Mouse (Mus musculus): ENCODE results near the gene Nr1h3.

The Nr1h3 gene

GRCm38 (mm10) chr2:91183711-91184405, 18.8 kb downstream of the Nr1h3 start, which contains the start of gene Madd:
Madd (minus strand) TSS chr2:91183837.
- DNase-seq: peak; percentile 67 to 68

GRCm38 (mm10) chr2:91183148-91183513, 19.5 kb downstream of the Nr1h3 start:
- DNase-seq: peak; percentile 95 to 96

GRCm38 (mm10) chr2:91182405-91183147, 20.1 kb downstream of the Nr1h3 start:
- DNase-seq: peak; percentile 78 to 79

DNA sequence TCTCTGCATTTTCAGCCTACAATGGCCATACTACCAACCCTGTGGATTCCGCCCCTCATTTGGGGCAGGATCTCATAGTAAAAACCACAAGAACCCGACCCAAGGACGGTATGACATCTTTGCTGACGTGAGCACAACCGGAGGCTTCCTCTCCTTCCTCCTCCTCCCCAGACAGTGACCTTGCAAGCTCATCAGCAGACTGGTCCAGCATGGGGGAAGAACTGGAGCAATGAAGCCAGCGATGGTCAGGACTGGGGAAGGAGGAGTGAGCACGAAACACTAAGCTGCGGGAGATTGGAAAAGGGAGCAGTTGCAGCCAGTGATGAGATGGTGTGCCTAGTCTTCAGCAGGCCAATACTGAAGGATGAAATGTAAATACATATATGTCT, 20.6 kb downstream of the Nr1h3 start:
- DNase-seq: no peak

GRCm38 (mm10) chr2:91180706-91181105, 21.9 kb downstream of the Nr1h3 start:
- DNase-seq: no peak

DNA sequence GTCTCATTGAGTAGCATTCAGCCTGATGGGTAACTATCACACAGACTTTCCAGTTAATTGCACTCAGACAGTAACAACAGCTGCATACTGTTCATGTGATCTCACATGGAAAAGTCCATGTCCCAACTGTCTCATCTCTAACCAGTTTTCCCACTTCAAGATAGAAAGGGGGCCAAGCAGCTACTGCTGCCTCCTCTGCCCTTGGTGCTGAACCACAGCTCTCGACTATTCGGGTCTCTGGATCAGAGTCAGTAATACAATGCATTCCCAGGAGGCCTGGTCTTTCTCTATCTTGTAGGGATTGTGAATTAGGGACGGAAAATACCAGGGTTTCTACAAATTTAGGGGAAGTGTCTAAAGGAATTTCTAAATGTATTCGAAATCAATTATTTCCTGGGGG, 22.8 kb downstream of the Nr1h3 start:
- DNase-seq: no peak

GRCm38 (mm10) chr2:91176234-91176633, 26.4 kb downstream of the Nr1h3 start:
- DNase-seq: no peak

- DNase-seq: no peak
Measured at GRCm38 (mm10) chr2:91175490-91175889, 27.1 kb downstream of the Nr1h3 start.

DNA sequence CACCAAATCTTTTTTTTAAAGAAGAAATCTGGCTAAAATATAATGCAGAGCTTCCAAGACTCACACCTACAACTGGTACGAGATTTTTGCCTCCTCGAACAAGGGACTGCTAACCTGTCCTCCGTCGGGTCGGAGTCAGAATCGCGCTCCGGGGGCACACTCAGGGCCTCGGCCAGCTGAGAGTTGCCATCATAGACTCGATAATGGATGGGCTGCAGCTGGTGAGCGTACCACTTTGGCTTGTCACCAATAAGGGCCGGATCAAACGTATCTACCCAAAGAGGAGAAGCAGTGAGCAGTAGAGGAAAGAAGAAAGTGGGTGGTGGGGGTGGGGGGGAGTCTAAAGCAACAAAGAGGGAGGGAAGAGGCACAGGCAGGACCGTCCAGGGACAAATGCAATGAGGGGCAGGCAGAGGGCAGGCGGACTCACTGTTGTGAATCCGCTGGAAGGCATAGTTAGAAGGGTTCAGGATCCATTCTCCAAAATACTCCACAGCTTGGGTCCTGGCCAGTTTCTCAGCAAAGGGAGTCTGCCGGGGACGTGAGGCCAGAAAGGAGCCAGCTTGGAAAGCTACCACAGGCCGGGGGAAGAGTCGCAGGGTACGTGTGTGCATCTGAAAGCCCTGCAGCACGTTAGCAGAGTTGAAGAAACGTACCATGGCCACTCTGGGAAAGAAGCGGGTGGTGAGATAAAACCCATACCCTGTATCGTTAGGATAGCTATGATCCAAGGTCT, 32.9 kb downstream of the Nr1h3 start:
- DNase-seq: no peak

GRCm38 (mm10) chr2:91167629-91168028, 35.0 kb downstream of the Nr1h3 start:
- no peak for DNase-seq

- DNase-seq: no peak
Measured at GRCm38 (mm10) chr2:91164991-91165390, 37.6 kb downstream of the Nr1h3 start.

DNA sequence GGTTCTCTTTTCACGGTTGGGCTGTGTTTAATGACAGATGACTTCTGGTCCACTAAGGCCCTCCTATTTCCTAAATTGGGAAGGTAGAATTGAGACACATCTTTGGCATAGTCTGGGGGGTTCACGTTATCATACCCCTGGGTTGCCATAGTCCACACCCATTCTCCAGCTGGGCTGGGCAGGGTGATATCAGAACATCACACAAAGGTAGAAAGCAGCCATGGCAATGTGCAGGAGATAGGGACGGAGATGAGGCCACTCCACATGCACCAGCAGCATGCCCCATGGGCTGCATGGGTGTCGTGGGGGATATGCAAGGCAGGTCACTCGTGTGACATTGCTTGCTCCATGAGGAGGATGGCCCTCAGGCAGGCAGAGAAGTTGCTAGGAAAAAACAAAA, 39.1 kb downstream of the Nr1h3 start:
- DNase-seq: no peak

DNA sequence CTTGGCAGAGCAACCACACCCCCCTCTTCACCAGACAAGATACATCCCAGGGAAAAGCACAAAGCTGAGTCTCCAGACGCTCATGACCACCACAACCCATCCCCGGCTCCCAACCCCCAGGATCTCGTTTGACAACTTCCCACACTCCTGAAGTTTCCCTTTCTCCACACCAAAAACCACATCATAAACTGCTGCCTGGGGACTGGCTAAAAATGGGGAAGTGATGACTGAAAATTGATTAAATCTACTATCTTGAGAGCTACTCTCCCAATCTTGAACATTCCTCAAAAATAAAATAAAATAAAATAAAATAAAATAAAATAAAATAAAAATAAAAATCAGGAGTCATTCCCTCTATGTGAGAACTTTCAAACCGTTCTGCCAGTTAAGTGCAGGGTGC, 39.7 kb downstream of the Nr1h3 start:
- DNase-seq: no peak

GRCm38 (mm10) chr2:91160591-91160990, 42.0 kb downstream of the Nr1h3 start:
- no peak for DNase-seq

DNA sequence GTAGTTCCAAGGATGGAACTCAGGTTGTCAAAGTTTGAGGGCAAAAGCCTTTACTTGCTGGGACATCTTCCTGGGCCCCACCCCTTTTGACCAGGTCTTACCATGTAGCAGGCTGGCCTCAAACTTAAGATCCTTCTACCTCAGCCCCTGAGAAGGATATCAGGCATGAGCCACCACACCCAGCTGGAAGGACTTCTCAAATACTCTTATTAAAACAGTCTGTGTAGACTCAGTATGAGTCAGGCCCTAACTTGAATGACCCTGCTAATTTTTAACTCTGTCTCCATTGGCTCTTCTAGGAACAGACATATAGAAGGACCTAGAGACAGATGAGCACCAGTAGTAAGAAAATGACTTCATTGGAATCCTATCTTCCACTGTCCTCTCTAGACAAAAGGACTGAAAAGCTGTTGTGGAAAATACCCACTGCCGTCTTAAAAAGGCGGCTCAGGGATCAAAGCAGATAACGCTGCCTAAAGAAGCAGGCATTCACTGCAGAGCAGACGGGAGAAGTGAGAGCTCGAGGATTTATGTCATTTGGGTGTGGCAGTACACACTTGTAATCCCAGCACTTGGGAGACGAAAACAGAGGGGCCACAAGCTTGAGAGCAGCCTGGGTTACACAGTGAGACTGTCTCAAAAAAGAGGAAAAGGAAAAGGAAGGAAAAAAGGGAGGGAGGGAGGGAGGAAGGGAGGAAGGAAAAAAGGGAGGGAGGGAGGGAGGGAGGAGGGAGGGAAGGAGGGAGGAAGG, 45.5 kb downstream of the Nr1h3 start:
- no peak for DNase-seq

- DNase-seq: no peak
Measured at GRCm38 (mm10) chr2:91154091-91154490, 48.5 kb downstream of the Nr1h3 start.

DNA sequence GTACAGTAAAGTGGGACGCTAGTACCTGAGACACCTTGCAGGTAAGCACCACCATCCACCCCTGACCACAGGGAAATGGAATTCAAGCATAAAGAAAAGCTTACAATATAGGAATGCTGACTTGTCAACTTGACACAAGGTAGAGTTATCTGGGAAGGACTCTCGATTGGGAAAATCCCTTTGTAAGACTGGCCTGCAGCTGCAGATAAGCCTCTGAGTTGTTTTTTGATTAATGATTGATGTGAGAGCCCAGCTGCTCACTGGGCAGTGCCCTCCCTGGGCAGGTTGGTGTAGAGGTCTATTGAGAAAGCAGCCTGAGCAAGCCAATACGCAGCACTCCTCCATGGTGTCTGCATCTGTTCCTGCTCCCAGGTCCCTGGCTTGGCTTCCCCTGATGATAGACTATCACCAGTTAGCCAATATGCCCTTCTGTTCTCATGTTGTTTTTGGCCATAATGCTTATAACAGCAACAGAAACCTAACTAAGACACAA, 49.7 kb downstream of the Nr1h3 start:
- no peak for DNase-seq

GRCm38 (mm10) chr2:91151331-91151730, 51.3 kb downstream of the Nr1h3 start:
- no peak for DNase-seq

DNA sequence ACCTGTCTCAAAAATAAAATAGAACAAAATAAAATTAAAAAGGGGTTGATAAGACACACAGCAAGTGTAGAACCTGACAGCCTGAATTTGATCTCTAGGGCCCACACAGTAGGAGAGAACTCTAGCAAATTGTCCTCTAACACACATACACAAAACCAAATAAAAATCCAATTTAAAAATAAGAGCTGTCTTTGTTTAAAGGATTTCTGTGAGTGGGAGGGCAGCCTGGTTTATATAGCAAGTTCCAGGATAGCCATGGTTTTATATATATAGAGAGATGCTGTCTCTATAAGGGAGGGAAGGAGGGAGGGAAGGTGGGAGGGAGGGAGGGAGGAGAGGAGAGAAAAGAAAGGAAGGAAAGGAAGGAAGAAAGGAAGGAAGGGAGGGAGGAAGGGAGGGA, 54.5 kb downstream of the Nr1h3 start:
- DNase-seq: no peak

DNA sequence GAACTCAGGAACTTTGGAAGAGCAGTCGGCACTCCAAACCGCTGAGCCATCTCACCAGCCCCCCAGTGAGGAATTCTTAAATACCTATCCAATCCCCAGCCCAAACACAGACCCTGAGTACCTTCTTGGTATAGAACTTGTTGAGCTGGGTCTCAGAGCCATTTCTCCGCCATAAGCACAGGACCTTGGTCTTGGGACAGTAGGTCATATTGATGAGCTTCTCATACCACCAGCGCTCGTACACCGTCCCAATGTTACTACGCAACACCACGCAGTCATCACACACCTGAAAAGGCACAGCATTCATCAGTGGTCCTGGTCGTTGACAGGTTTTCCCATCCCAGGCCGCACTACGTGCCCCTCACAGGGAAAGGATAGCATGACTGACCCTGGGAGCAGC, 59.2 kb downstream of the Nr1h3 start:
- no peak for DNase-seq

- no peak for DNase-seq
Measured at GRCm38 (mm10) chr2:91142920-91143319, 59.7 kb downstream of the Nr1h3 start.

DNA sequence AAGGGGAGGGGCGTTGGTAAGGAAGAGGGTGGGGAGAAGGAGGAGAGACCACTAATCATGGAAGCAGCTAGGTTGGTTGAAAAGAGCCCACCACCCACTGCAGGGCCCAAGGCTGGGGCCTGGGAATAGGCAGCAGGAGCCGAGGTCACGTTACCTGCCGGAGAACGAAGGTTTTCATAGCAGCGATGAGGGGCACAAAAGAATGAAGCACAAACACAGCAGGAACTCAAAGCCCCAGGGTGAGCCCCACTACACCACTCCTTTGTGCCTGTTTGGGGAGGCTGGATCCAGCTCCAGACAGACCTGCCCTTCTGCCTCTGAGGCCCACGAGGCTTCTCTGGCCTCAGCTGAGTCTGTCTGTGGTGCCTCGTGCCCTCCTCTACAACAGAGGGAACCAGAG, 62.9 kb downstream of the Nr1h3 start:
- no peak for DNase-seq

DNA sequence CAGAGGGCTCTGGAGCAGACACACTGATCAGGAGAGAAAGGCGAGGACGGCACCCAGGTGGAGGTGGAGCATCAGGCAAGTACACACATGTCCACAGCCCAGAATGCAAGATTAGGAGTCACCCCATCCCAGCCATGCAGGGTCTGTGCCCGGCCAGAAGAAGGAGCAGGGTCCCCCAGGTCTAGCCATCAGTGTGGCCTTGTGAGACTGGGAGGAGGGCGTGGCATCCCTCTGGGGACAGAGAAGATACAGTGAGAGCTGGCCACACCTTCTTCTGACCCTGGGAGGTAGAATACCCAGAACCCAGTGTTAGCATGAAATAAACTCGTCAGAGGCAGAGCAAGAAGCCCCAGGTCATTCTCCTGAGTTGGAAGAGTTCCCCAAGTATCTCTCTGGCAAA, 63.3 kb downstream of the Nr1h3 start:
- DNase-seq: no peak
